Mouse (Mus musculus) CD4-positive, CD25-positive, alpha-beta regulatory T cell, adult 9 weeks (primary cell): ENCODE measurements around the gene 4933417A18Rik. TPM values are rescaled to one million over a fixed set of nuclear protein-coding genes. Genes with fewer than 3 reads are reported as not detected.

Experiments
- polyA plus RNA-seq: library from polyadenylated mRNA; unstranded; fragments of 100-300 nt; shearing (Covaris generic); gene quantifications from one replicate; pipeline ENCODE4 v1.2.1, GENCODE M21; 2017

The 4933417A18Rik gene
- not detected for polyA plus RNA-seq

GRCm38 (mm10) chr13:34924210-34924609 is at the start of gene 4933417A18Rik, which contains the start of gene Fam217a:
TSS of gene 4933417A18Rik (plus strand) at chr13:34924409.
TSS of gene Fam217a (minus strand) at chr13:34924310.

GRCm38 (mm10) chr13:34875166-34875710 is 49.0 kb upstream of the 4933417A18Rik start, which contains the start of gene Prpf4b:
TSS of gene Prpf4b (plus strand) at chr13:34875302.

DNA sequence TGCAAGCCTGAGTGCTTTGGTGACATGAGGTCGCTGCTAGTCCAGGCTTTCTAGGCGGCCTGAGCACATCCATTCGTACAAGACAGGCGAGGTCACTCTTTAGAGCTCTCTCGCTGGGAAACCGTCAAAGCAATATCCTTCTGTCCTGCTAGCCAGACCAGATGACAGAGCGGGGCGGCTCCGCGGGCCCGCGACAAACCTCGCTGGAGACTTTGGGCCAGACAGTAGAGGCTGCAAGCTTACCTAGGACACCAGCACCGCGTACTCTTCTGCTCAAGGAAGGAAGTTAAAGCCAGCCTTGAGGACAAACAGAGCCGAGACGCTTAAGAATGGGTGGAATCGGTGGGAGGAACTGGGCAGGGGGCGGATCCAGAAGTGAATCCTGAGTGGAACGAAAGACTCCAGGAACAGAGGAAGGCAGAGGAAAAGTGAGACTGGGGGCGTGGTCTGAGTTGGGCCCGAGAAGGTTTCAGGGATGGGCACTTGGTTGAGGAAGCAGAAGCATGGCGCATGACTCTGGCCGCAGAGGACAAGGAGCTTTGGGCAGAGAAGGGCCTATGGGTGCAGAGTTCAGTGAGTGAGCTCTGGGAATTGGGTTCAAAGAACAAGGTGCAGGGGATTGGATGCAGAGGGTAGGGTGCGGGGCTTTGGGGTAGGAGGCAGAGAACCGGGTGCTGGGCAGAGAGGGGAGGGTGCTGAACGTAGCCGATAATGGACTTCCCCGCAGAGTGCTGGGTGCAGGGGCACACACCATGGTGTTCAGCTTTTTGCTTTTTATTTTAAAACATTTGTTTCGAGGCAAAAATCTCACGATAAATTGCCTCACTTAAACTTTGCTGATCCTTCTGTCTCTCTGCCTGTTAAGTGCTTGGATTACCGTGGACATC is 39.5 kb downstream of the 4933417A18Rik start, which contains the start of gene Eci3:
Gene Eci3 (minus strand): TSS at position 300 of the 887 bp plus-strand sequence.

Other genes starting within 250 kb of the 4933417A18Rik start
- not detected for gene Fam50b, start 189.6 kb upstream of the 4933417A18Rik start, polyA plus RNA-seq
- 126 TPM for gene Prpf4b, start 49.1 kb upstream of the 4933417A18Rik start, polyA plus RNA-seq
- gene Fam217a, start 99 bp upstream of the 4933417A18Rik start, polyA plus RNA-seq: 0.21 TPM
- gene Eci3, start 39.4 kb downstream of the 4933417A18Rik start, polyA plus RNA-seq: not detected
- 79.2 TPM for gene Eci2, start 102.7 kb downstream of the 4933417A18Rik start, polyA plus RNA-seq